Mouse (Mus musculus) right cerebral cortex, postnatal 25 days (tissue): ENCODE results near the gene Tulp1.
"Not testable (repeated sequence)": the region's sequence is repeated elsewhere in the genome, so short reads cannot be mapped to it uniquely, and the experiment has no call there.

Experiments
- DNase-seq: peaks from one replicate; pipeline ENCODE4 v3.0.0; 2022

Gene Tulp1

DNA sequence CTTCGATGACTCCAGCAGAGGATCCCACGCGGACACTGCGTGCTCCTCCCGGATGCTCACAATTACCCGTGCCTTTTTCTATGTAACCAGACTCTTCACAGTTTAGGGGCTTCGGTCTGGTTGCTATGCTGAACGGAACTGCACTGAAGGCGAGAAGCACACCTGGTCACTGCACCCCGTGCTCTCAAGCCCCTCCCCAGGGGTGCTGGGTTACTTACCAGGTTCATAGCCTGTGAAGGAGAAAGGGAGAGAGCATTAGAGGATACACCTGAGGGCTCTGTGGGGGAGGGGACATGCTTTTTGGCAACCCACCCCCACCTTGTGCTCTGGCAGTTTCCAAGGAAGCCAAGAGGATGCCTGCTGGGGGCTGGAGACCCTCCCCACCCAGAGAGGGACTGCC lies 29.8 kb downstream of the Tulp1 start:
- DNase-seq = no peak

DNA sequence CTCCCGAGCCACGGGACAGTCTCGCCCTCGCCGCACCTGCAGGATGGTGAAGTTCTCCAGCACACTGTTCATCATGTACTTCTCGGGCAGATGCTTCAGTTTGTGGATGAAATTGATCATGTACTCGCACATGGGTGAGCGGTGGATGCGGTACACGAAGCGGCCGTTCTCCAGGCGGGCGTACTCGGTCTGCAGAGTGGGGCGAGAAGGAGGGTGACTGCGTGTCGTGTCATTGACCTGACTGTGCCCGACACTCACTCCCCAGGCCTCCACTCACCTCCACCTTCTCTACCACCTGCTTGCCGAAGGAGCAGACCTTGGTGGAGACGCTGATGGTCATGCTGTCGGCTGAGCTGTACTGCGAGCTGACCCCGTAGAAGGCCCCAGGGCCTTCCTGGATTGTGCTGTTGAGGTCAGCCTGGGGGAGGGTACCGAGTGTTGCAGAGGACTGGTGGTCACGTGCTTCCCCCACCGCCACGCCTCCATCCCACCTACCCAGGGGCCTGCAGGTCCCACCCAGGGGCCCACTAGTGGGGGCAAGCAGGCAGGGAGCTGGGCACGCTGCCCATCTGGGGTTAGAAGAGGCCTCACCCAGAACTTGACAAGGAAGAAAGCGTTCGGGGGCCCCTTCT lies 32.0 kb downstream of the Tulp1 start:
- no peak for DNase-seq

GRCm38 (mm10) chr17:28332113-28332914 lies 32.7 kb downstream of the Tulp1 start:
- DNase-seq = no peak

GRCm38 (mm10) chr17:28331241-28332112 lies 33.5 kb downstream of the Tulp1 start:
- DNase-seq = no peak

DNA sequence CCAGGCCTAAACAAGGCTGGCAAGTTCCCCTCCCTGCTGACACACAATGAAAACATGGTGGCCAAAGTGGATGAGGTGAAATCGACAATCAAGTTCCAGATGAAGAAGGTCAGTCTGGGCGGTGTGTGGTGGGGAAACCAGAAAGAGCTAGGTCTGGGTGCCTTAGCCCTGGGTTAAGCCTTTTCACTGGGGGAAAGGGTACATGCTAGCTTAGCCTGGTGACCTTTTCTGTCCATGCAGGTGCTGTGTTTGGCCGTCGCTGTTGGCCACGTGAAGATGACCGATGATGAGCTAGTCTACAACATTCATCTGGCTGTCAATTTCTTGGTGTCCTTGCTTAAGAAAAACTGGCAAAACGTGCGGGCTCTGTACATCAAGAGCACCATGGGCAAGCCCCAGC lies 34.4 kb downstream of the Tulp1 start:
- not testable (repeated sequence) for DNase-seq

DNA sequence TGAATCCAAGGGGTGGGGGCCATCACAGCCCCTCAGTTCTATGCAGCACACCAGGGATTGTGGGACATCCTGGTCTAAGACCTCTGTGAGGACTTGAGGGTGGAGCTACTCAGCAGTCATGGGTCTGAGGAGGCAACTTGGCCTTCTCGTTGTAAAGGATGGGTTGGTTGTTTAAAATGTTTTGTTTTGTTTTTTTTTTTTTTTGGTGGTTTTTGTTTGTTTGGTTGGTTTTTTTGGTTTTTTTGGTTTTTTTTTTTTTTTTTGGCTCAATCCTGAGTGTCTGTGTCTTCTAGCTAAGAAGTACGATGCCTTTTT lies 34.8 kb downstream of the Tulp1 start:
- no peak for DNase-seq

DNA sequence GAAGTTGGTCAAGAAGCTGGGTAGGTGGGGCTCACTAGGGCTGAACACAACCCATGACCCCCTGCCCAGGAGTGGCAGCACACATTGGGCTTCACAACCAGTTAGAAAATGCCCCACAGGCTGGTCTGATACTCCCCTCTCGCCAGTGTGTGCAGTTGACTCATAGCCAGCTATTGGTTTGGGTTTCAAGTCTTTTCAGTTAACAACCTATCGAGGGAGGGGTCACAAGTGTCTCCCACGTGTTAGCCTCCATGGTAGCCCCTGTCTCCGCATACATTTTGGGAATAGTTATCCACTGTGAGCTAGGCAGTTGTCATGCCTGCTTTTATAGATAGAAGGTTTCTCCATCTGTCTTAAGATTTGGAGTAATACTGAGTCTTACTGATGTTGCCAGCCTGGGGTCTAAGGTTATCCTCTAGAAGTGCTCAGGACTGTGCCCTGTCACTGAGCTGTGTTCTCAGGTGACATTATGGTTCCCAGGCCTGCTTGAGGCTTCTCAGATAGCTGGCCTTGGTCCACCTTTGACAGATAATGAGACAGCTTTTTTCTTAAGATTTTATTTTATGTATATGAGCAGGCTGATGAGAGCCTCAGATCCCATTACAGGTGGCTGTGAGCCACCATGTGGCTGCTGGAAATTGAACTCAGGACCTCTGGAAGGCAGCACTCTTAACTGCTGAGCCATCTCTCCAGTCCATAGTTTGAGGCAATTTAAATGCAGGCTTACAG lies 35.4 kb downstream of the Tulp1 start:
- no peak for DNase-seq

DNA sequence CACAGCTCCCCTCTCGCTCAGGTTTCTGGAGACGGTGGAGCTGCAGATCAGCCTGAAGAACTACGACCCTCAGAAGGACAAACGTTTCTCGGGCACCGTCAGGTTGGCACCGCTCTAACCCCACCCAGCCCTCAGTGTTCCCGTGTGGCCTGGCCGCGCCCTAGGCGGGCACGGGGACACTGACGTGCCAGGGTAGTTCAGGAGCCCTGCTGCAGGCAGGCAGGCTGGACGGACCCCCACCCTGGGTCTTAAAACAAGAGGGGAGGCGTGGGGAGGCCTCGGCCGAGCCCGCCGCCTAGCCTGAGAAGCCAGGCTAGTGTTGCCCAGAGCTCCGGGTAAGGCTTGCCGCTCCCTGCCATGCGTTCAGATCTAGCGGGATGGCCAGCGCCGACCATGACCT lies 36.1 kb downstream of the Tulp1 start:
- no peak for DNase-seq

GRCm38 (mm10) chr17:28328366-28328928 lies 36.6 kb downstream of the Tulp1 start, which contains the start of gene Rpl10a:
Gene Rpl10a (plus strand): TSS chr17:28328471.
- DNase-seq = peak; percentile 96

DNA sequence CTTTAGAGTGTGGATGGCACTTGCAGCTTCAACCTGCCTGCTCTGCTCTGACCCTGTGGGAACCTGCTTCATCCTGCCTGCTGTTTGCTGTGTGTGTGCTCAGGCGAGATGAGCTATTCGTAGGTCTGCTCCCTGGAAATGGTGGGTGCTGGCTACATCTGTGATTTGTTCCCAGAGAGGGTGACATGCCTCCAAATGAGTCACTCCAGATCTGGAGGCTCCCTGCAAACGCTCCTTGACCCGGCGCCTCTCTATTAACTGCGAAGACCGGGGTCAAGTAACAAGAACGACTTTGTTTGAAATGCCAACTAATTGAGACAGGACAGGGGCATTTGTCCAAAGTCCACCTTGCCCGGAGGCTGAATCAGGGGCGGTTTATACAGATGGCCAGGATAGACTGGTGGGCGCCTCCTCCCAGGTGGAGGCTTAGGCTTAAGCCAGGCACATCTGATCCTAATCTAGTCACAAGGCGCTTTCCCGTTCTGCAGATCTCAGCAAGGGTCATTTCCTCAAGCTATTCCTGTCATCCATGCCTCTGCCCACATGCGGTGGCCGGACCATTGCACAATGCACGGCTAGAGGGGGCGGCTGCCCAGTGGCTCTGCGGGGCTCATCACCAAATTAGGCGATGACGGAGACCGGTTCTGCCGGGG lies 37.2 kb downstream of the Tulp1 start:
- DNase-seq = peak; percentile 39

- no peak for DNase-seq
Measured at GRCm38 (mm10) chr17:28326951-28327350, 38.1 kb downstream of the Tulp1 start.

DNA sequence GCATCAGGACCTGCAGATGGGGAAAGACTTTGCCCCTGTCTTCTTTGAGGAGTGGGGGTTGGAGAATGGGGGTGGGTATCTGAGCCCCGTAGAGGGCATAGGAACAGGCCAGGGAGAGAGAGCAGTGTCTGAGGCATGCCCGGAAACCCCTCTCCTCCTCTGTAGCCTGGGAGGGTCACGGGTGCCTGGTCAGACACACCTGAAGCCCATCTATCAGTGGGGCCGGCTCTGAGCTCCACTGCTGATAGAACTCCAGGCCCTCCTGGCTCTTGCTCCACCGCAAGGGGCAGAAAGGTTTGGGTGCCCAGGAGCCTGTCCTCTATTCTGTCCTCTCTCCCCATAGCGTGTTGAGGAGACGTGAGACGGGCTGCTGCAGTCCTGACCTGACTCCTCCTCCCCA lies 39.3 kb downstream of the Tulp1 start:
- no peak for DNase-seq

GRCm38 (mm10) chr17:28324416-28324815 lies 40.6 kb downstream of the Tulp1 start:
- not testable (repeated sequence) for DNase-seq

DNA sequence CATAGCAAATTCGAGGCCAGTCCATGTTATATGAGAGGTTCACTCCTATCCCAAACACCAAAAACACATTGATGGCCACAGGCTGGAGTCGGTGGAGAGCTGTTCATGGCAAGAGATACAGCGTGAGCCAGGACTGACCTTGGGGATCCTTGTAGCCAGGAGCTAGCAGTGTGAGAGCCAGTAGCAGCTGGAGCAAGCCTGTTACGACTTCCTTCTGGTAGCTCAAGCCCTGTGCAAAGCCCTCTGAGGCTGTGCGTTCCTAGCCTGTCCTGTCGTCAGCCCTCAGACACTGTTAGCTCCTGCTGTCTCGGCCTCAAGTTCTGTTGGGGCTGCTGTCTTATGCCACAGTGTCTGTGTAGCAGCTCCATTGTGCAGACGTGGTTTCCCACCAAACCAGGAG lies 41.2 kb downstream of the Tulp1 start:
- DNase-seq = no peak

GRCm38 (mm10) chr17:28321700-28322099 lies 43.3 kb downstream of the Tulp1 start:
- DNase-seq = no peak

DNA sequence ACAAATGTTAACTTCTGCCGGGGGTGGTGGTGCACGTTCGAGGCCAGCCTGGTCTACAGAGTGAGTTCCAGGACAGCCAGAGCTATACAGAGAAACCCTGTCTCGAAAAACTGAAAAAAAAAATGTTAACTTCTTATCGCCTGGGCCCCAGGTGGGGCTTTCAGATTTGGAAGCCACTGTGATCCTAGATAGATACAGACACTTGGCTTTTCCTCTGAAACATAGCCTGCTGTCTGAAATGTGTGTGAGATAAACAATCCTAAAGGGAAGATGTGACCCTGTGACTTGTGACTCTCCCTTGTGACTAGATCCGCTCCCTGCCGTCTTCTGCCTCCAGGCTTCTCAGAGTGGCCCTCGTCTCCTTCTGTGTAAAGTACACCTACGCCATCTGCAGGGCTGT lies 47.3 kb downstream of the Tulp1 start:
- DNase-seq = no peak

DNA sequence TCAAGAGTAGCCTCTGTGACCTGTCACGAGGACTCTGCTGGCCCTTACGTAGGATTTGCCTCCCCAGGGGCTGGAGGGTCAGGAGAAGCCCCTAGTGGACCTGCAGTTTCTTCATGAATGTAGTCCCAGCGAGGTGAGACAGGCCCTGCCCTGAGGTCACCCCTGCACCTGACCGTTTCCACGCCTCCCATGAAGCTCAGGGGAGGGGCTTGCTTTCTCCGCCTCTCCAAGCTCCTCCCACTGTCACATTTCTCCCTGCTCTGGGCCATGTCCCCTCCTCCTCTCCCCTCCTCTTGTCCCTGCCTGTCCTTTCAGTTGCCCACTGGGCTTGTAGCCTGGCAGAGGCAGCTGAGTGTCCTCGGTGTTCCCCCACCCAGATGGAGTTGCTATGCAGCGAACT lies 47.9 kb downstream of the Tulp1 start:
- DNase-seq = no peak

DNA sequence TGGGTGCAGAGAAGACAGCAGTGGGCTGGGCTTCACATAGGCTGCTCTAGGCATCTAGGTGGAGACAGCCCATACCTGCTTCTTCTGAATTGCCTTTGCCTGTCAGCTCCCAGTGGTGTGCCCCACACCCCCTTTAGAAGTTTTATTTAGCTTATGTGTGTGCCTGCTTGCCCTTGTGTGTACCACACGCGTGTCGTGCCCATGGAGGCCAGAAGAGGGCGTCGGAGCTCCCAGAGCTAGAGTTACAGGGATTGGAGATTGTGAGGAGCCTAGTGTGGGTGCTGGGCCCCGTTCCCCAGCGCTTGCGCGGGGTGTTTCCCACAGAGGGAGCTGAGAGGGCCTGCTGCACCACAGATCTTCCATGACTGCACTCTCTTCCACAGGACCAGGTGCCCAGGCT lies 48.5 kb downstream of the Tulp1 start:
- DNase-seq = no peak

- no peak for DNase-seq
Measured at GRCm38 (mm10) chr17:28315611-28316160, 49.3 kb downstream of the Tulp1 start.

DNA sequence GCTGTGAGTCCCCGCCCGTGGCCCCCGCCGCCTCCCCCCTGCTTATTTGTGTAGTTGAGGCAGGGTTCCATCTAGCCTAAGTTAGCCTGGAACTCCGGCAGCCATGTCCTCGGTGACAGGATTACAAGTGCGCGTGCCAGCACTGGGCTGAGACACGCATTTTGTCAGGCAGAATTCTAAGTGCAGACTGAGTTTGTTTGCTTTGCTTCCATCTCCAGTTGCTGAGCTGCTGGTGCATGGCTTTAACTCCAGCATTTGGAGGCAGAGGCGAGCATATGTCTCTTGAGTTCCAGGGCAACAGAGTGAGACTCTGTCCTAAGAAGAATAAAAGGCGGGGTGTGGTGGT lies 51.2 kb downstream of the Tulp1 start:
- no peak for DNase-seq

DNA sequence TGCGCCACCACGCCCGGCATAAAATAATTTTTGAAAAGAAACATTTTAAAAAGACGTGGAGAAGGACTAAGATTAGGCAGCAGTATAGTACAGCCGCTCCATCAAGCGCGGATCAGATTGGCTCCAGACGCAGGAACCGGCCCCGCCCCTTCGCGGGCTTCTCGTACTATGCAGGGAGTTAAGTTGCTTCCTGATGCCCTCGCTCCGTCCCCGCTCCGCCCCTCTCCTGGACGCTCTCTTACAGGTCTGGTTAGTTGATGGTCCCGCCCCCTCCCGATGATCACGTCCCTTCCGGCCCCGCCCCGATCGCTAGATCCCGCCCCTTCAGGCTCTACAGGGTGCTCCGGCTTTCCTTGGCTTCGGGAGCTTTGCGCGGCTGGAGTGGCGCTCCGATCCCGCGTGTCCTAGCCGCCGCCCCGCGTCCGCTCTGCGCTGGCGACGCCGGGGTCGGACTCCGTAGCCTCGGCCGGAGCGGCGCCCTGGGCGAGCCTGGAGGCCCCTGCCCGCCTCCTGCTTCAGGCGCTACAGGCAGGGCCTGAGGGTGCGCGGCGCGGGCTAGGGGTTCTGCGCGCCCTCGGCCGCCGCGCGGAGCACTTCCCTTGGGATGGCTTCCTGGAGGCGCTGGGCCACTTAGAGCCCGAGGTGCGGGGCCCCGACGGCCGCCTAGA lies 51.7 kb downstream of the Tulp1 start, which contains the start of gene Fance:
TSS of gene Fance (plus strand) at position 308 of the 668 bp plus-strand sequence.
- DNase-seq = peak; percentile 89
